Mouse (Mus musculus): ENCODE data around the gene Sirt1. TPM values are rescaled to one million over a fixed set of nuclear protein-coding genes. Genes with fewer than 3 reads are reported as not detected.

The Sirt1 gene
- polyA plus RNA-seq, 1 experiment from 2014 or later, result 6.4 TPM

GRCm38 (mm10) chr10:63308582-63309366 is 72.7 kb downstream of the Sirt1 start:
- H3K9me3 ChIP-seq (ENCODE audit: control insufficient read depth, low read length), result no peaks in the 10 kb centered on the region
- no peaks in the 10 kb centered on the region for H3K4me1 ChIP-seq (ENCODE audit: control insufficient read depth in 2 of 2, insufficient read depth in 2 of 2, low read length in 2 of 2)
- H3K27me3 ChIP-seq (ENCODE audit: control insufficient read depth, insufficient read depth, low read length), result no peaks in the 10 kb centered on the region
- 39% methylated on average over 10 of the region's 10 CpGs for WGBS
- no peak overlapping the region for H3K9ac ChIP-seq (ENCODE audit: low read length)
- H3K4me2 ChIP-seq (ENCODE audit: low read length), result no peak overlapping the region
- ATAC-seq (ENCODE audit: insufficient number of reproducible peaks, insufficient read depth, low FRiP score, low read depth), result no peak
- H3K4me3 ChIP-seq (ENCODE audit: control insufficient read depth in 1 of 2, insufficient read depth in 1 of 2, low read depth in 1 of 2, low read length in 2 of 2), result no peak overlapping the region
- H3K36me3 ChIP-seq (ENCODE audit: control insufficient read depth, insufficient read depth, low read length), result peaks cover 77% of the 10 kb centered on the region
- H3K27ac ChIP-seq (replicated peaks in 1 of 2; ENCODE audit: control insufficient read depth in 1 of 2, insufficient read depth in 1 of 2, low read depth in 2 of 2, low read length in 2 of 2), result no peak overlapping the region

DNA sequence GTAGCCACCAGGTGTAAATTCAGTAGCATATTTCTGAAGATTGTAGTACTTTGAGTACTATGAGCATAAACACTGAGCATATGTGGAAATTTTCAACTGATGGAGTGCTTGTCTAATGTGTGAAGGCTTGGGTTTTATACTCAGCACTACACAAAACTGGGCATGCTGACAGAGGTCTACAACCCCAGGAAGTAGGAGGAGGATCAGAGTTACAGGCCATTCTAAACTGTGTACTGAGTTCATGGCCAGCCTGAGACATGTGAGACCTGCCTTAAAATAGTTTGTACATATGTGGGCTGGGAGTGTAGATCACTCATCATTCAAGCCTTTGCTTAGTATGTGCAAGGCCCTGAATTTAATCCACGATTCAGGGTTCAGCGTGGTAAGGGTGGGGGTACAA is 79.1 kb downstream of the Sirt1 start:
- WGBS, result 93% methylated on average over 2 of the region's 2 CpGs
- Histone ChIP-seq H3K9me3 (ENCODE audit: control insufficient read depth, low read length) (no peaks in the 10 kb centered on the region), H3K36me3 (ENCODE audit: control insufficient read depth, insufficient read depth, low read length) (peaks cover 86% of the 10 kb centered on the region), H3K4me3 (ENCODE audit: control insufficient read depth in 1 of 2, insufficient read depth in 1 of 2, low read depth in 1 of 2, low read length in 2 of 2) (no peak overlapping the region), H3K4me1 (ENCODE audit: control insufficient read depth in 2 of 2, insufficient read depth in 2 of 2, low read length in 2 of 2) (no peaks in the 10 kb centered on the region), H3K9ac (ENCODE audit: low read length) (no peak overlapping the region), H3K27me3 (ENCODE audit: control insufficient read depth, insufficient read depth, low read length) (no peaks in the 10 kb centered on the region), H3K4me2 (ENCODE audit: low read length) (no peak overlapping the region), H3K27ac (replicated peaks in 1 of 2; ENCODE audit: control insufficient read depth in 1 of 2, insufficient read depth in 1 of 2, low read depth in 2 of 2, low read length in 2 of 2) (no peak overlapping the region)
- ATAC-seq (ENCODE audit: insufficient number of reproducible peaks, insufficient read depth, low FRiP score, low read depth), result no peak

GRCm38 (mm10) chr10:63282846-63283245 is 98.7 kb downstream of the Sirt1 start:
- H3K36me3 ChIP-seq (ENCODE audit: control insufficient read depth, insufficient read depth, low read length), result peaks cover 85% of the 10 kb centered on the region
- no peaks in the 10 kb centered on the region for H3K4me1 ChIP-seq (ENCODE audit: control insufficient read depth in 2 of 2, insufficient read depth in 2 of 2, low read length in 2 of 2)
- no peak overlapping the region for H3K27ac ChIP-seq (replicated peaks in 1 of 2; ENCODE audit: control insufficient read depth in 1 of 2, insufficient read depth in 1 of 2, low read depth in 2 of 2, low read length in 2 of 2)
- WGBS, result 77% methylated on average over 7 of the region's 7 CpGs
- H3K4me3 ChIP-seq (ENCODE audit: control insufficient read depth in 1 of 2, insufficient read depth in 1 of 2, low read depth in 1 of 2, low read length in 2 of 2), result no peak overlapping the region
- H3K9me3 ChIP-seq (ENCODE audit: control insufficient read depth, low read length), result no peaks in the 10 kb centered on the region
- H3K27me3 ChIP-seq (ENCODE audit: control insufficient read depth, insufficient read depth, low read length), result no peaks in the 10 kb centered on the region
- ATAC-seq (ENCODE audit: insufficient number of reproducible peaks, insufficient read depth, low FRiP score, low read depth), result no peak
- H3K9ac ChIP-seq (ENCODE audit: low read length), result no peak overlapping the region
- no peak overlapping the region for H3K4me2 ChIP-seq (ENCODE audit: low read length)

DNA sequence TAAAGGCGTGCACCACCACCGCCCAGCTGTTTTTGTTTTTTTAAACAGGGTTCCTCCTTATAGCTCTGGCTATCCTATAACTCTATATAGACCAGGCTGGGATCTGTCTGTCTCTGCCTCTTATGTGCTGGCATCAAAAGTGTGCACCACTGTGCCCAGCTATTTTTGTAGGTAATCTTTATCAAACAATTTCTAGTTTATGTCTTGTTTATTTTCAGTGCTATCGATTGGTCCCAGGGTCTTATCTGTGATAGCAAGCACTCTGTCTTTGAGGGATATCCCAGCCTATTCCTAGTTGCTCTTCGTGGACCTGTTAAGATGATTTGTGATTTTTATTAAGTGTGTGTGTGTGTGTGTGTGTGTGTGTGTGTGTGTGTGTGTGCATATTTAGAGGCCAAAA is 99.1 kb downstream of the Sirt1 start:
- no peak overlapping the region for H3K4me2 ChIP-seq (ENCODE audit: low read length)
- no peaks in the 10 kb centered on the region for H3K9me3 ChIP-seq (ENCODE audit: control insufficient read depth, low read length)
- no peak overlapping the region for H3K9ac ChIP-seq (ENCODE audit: low read length)
- H3K4me3 ChIP-seq (ENCODE audit: control insufficient read depth in 1 of 2, insufficient read depth in 1 of 2, low read depth in 1 of 2, low read length in 2 of 2), result no peak overlapping the region
- peaks cover 85% of the 10 kb centered on the region for H3K36me3 ChIP-seq (ENCODE audit: control insufficient read depth, insufficient read depth, low read length)
- ATAC-seq (ENCODE audit: insufficient number of reproducible peaks, insufficient read depth, low FRiP score, low read depth), result no peak
- H3K4me1 ChIP-seq (ENCODE audit: control insufficient read depth in 2 of 2, insufficient read depth in 2 of 2, low read length in 2 of 2), result no peaks in the 10 kb centered on the region
- no peak overlapping the region for H3K27ac ChIP-seq (replicated peaks in 1 of 2; ENCODE audit: control insufficient read depth in 1 of 2, insufficient read depth in 1 of 2, low read depth in 2 of 2, low read length in 2 of 2)
- H3K27me3 ChIP-seq (ENCODE audit: control insufficient read depth, insufficient read depth, low read length), result no peaks in the 10 kb centered on the region
- 85% methylated on average over 4 of the region's 4 CpGs for WGBS

DNA sequence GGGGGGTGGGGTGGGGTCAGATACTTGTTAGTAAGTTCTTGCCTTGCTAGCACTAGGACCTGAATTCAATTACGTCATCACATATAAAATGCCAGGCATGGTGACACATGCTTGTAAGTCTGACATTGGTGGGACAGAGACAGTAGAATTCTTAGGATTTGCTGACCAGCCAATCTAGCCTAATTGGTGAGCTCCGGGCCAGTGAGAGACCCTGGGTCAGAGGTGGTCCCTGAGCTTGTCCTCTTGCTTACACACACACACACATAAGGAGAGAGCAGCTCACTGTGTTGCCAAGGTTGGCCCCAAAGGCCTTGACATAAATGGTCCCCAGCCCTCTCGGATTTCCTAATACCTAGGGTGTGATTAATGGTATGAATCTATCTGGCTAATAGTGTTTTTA is 101.7 kb downstream of the Sirt1 start:
- Histone ChIP-seq H3K4me3 (ENCODE audit: control insufficient read depth in 1 of 2, insufficient read depth in 1 of 2, low read depth in 1 of 2, low read length in 2 of 2) (no peak overlapping the region), H3K9me3 (ENCODE audit: control insufficient read depth, low read length) (no peaks in the 10 kb centered on the region), H3K27me3 (ENCODE audit: control insufficient read depth, insufficient read depth, low read length) (no peaks in the 10 kb centered on the region), H3K9ac (ENCODE audit: low read length) (no peak overlapping the region), H3K4me1 (ENCODE audit: control insufficient read depth in 2 of 2, insufficient read depth in 2 of 2, low read length in 2 of 2) (no peaks in the 10 kb centered on the region), H3K4me2 (ENCODE audit: low read length) (no peak overlapping the region), H3K27ac (replicated peaks in 1 of 2; ENCODE audit: control insufficient read depth in 1 of 2, insufficient read depth in 1 of 2, low read depth in 2 of 2, low read length in 2 of 2) (no peak overlapping the region), H3K36me3 (ENCODE audit: control insufficient read depth, insufficient read depth, low read length) (peaks cover 80% of the 10 kb centered on the region)
- 88% methylated on average over 3 of the region's 3 CpGs for WGBS
- ATAC-seq (ENCODE audit: insufficient number of reproducible peaks, insufficient read depth, low FRiP score, low read depth), result no peak

DNA sequence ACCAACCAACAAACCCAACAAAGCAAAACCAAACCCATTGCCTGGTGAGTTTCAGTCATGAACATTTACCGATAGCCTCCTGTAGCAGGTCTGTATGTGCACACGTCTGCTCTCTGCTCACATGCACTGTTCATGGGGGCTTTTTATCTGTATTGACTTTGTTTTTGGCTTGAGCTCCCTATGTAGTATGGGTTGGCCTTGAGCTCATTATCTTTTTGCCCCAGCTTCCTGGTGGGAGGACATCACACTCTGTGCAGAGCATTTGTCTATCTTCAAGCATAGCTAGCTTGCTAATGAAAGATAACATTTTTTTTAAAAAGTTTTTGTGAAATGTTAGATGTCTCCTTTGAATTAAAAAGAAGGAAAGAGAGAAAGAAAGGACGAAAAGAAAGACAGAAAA is 104.5 kb downstream of the Sirt1 start:
- Histone ChIP-seq H3K4me2 (ENCODE audit: low read length) (no peak overlapping the region), H3K9me3 (ENCODE audit: control insufficient read depth, low read length) (no peaks in the 10 kb centered on the region), H3K4me1 (ENCODE audit: control insufficient read depth in 2 of 2, insufficient read depth in 2 of 2, low read length in 2 of 2) (no peaks in the 10 kb centered on the region), H3K36me3 (ENCODE audit: control insufficient read depth, insufficient read depth, low read length) (peaks cover 73% of the 10 kb centered on the region), H3K27me3 (ENCODE audit: control insufficient read depth, insufficient read depth, low read length) (no peaks in the 10 kb centered on the region), H3K9ac (ENCODE audit: low read length) (no peak overlapping the region), H3K4me3 (ENCODE audit: control insufficient read depth in 1 of 2, insufficient read depth in 1 of 2, low read depth in 1 of 2, low read length in 2 of 2) (no peak overlapping the region), H3K27ac (replicated peaks in 1 of 2; ENCODE audit: control insufficient read depth in 1 of 2, insufficient read depth in 1 of 2, low read depth in 2 of 2, low read length in 2 of 2) (no peak overlapping the region)
- ATAC-seq (ENCODE audit: insufficient number of reproducible peaks, insufficient read depth, low FRiP score, low read depth), result no peak
- WGBS, result 83% methylated on average over 3 of the region's 3 CpGs

- Histone ChIP-seq H3K27me3 (ENCODE audit: control insufficient read depth, insufficient read depth, low read length) (no peaks in the 10 kb centered on the region), H3K9me3 (ENCODE audit: control insufficient read depth, low read length) (no peaks in the 10 kb centered on the region), H3K4me2 (ENCODE audit: low read length) (no peak overlapping the region), H3K27ac (replicated peaks in 1 of 2; ENCODE audit: control insufficient read depth in 1 of 2, insufficient read depth in 1 of 2, low read depth in 2 of 2, low read length in 2 of 2) (no peak overlapping the region), H3K36me3 (ENCODE audit: control insufficient read depth, insufficient read depth, low read length) (peaks cover 61% of the 10 kb centered on the region), H3K4me1 (ENCODE audit: control insufficient read depth in 2 of 2, insufficient read depth in 2 of 2, low read length in 2 of 2) (no peaks in the 10 kb centered on the region), H3K4me3 (ENCODE audit: control insufficient read depth in 1 of 2, insufficient read depth in 1 of 2, low read depth in 1 of 2, low read length in 2 of 2) (no peak overlapping the region), H3K9ac (ENCODE audit: low read length) (no peak overlapping the region)
- WGBS, result 84% methylated on average over 5 of the region's 5 CpGs
- no peak for ATAC-seq (ENCODE audit: insufficient number of reproducible peaks, insufficient read depth, low FRiP score, low read depth)
Measured at GRCm38 (mm10) chr10:63272868-63273267, 108.6 kb downstream of the Sirt1 start.

- H3K36me3 ChIP-seq (ENCODE audit: control insufficient read depth, insufficient read depth, low read length), result peaks cover 57% of the 10 kb centered on the region
- no peaks in the 10 kb centered on the region for H3K4me1 ChIP-seq (ENCODE audit: control insufficient read depth in 2 of 2, insufficient read depth in 2 of 2, low read length in 2 of 2)
- no peak overlapping the region for H3K9ac ChIP-seq (ENCODE audit: low read length)
- H3K4me3 ChIP-seq (ENCODE audit: control insufficient read depth in 1 of 2, insufficient read depth in 1 of 2, low read depth in 1 of 2, low read length in 2 of 2), result no peak overlapping the region
- H3K27ac ChIP-seq (replicated peaks in 1 of 2; ENCODE audit: control insufficient read depth in 1 of 2, insufficient read depth in 1 of 2, low read depth in 2 of 2, low read length in 2 of 2), result no peak overlapping the region
- H3K27me3 ChIP-seq (ENCODE audit: control insufficient read depth, insufficient read depth, low read length), result no peaks in the 10 kb centered on the region
- H3K9me3 ChIP-seq (ENCODE audit: control insufficient read depth, low read length), result no peaks in the 10 kb centered on the region
- H3K4me2 ChIP-seq (ENCODE audit: low read length), result no peak overlapping the region
- ATAC-seq (ENCODE audit: insufficient number of reproducible peaks, insufficient read depth, low FRiP score, low read depth), result no peak
Measured at GRCm38 (mm10) chr10:63272401-63272800, 109.1 kb downstream of the Sirt1 start.
